Comparison of ENCODE assay signal across 10 mouse cellular contexts in genomic region chr4:58944206-58944553, GRCm38 (mm10). TPM values are rescaled to one million over a fixed set of nuclear protein-coding genes. Genes with fewer than 3 reads are reported as not detected.
DNase-seq lines count a peak whose midpoint lies in the region; ATAC-seq and TF ChIP-seq lines count a peak whose summit lies in the region.
"Had no signal": no experiment of that assay in that cellular context is flagged by ENCODE, and none has a peak within 500 bp of the region (broad histone marks: within the 10 kb centered on the region; RNA-seq: fewer than 3 reads in every experiment).

No protein-coding gene starts in this region.

- no peaks in the 10 kb centered on the region for H3K4me1 ChIP-seq in kidney, postnatal 0 days (replicated peaks; ENCODE audit: insufficient read depth, low read length)
- no peaks in the 10 kb centered on the region; the same call in 1 of the 2 replicates for H3K4me1 ChIP-seq in embryonic facial prominence, embryonic 11.5 days (ENCODE audit: control insufficient read depth, insufficient read depth, low read length)
- peaks cover 4% of the 10 kb centered on the region for H3K4me1 ChIP-seq in hindbrain, postnatal 0 days (ENCODE audit: insufficient read depth, low read length)
- peaks cover 9% of the 10 kb centered on the region; the same call in 1 of the 2 replicates for H3K4me1 ChIP-seq in midbrain, postnatal 0 days (ENCODE audit: insufficient read depth, low read length)

- H3K27ac ChIP-seq in kidney, postnatal 0 days: no peak overlapping the region
- H3K27ac ChIP-seq in embryonic facial prominence, embryonic 11.5 days (replicated peaks; ENCODE audit: low read depth, low read length): no peak overlapping the region
- H3K27ac ChIP-seq in hindbrain, postnatal 0 days: peak overlapping the region; percentile 85; the same call in 1 of the 2 replicates
- H3K27ac ChIP-seq in midbrain, postnatal 0 days (ENCODE audit: low read depth, low read length): peak overlapping the region; percentile 86

- TF ChIP-seq CTCF in kidney, postnatal 0 days (IDR thresholded peaks at IDR 0.05; ENCODE audit: low read depth): no peak
- TF ChIP-seq CTCF in hindbrain, postnatal 0 days (IDR thresholded peaks at IDR 0.05; ENCODE audit: low read depth): no peak
- TF ChIP-seq CTCF in midbrain, postnatal 0 days (IDR thresholded peaks at IDR 0.05): no peak

- WGBS in kidney, postnatal 0 days: 14% methylated on average over 6 of the region's 6 CpGs
- WGBS in embryonic facial prominence, embryonic 11.5 days: 21% methylated on average over 6 of the region's 6 CpGs
- 14% methylated on average over 6 of the region's 6 CpGs for WGBS in hindbrain, postnatal 0 days
- 16% methylated on average over 6 of the region's 6 CpGs for WGBS in midbrain, postnatal 0 days

- no peak for ATAC-seq in kidney, postnatal 0 days (replicated peaks; ENCODE audit: low FRiP score, low read depth)
- ATAC-seq in embryonic facial prominence, embryonic 11.5 days (replicated peaks; ENCODE audit: insufficient number of reproducible peaks, low FRiP score, low TSS enrichment, low read depth): peak; percentile 59; the same call in 1 of the 2 replicates
- peak; percentile 48 for ATAC-seq in hindbrain, postnatal 0 days
- peak; percentile 47; the same call in 1 of the 2 replicates for ATAC-seq in midbrain, postnatal 0 days (ENCODE audit: low FRiP score)

- no peaks in the 10 kb centered on the region for H3K27me3 ChIP-seq in kidney, postnatal 0 days (ENCODE audit: insufficient read depth, low read length)
- no peaks in the 10 kb centered on the region for H3K27me3 ChIP-seq in embryonic facial prominence, embryonic 11.5 days (ENCODE audit: control insufficient read depth, insufficient read depth, low read length)
- no peaks in the 10 kb centered on the region for H3K27me3 ChIP-seq in hindbrain, postnatal 0 days (ENCODE audit: insufficient read depth, low read length)
- H3K27me3 ChIP-seq in midbrain, postnatal 0 days (ENCODE audit: insufficient read depth, low read length): no peaks in the 10 kb centered on the region

- peak overlapping the region; percentile 94 for H3K4me2 ChIP-seq in kidney, postnatal 0 days (ENCODE audit: low read length)
- H3K4me2 ChIP-seq in embryonic facial prominence, embryonic 11.5 days (ENCODE audit: low read depth, low read length): peak overlapping the region; percentile 85
- peak overlapping the region; percentile 89 for H3K4me2 ChIP-seq in hindbrain, postnatal 0 days (ENCODE audit: low read depth, low read length)
- peak overlapping the region; percentile 74 for H3K4me2 ChIP-seq in midbrain, postnatal 0 days (ENCODE audit: low read depth, low read length, poor library complexity, severe bottlenecking)

- no peak for DNase-seq in kidney, postnatal 0 days (ENCODE audit: low spot score)
- no peak for DNase-seq in kidney, adult 18-20 months
- DNase-seq in embryonic facial prominence, embryonic 11.5 days (ENCODE audit: low spot score): no peak
- no peak for DNase-seq in hindbrain, postnatal 0 days (ENCODE audit: low spot score)
- DNase-seq in midbrain, postnatal 0 days (ENCODE audit: low spot score): no peak
- no peak for DNase-seq in adrenal gland, adult 2 months
- no peak for DNase-seq in ovary, postnatal 14 days (ENCODE audit: low spot score)
- no peak for DNase-seq in ovary, adult 18-20 months (ENCODE audit: low spot score)

- no peaks in the 10 kb centered on the region for H3K36me3 ChIP-seq in kidney, postnatal 0 days (ENCODE audit: insufficient read depth, low read length)
- no peaks in the 10 kb centered on the region for H3K36me3 ChIP-seq in embryonic facial prominence, embryonic 11.5 days (replicated peaks; ENCODE audit: control insufficient read depth, insufficient read depth, low read depth, low read length)
- H3K36me3 ChIP-seq in hindbrain, postnatal 0 days (ENCODE audit: insufficient read depth, low read length): no peaks in the 10 kb centered on the region
- H3K36me3 ChIP-seq in midbrain, postnatal 0 days (ENCODE audit: insufficient read depth, low read length): peaks cover 2% of the 10 kb centered on the region; the same call in 1 of the 2 replicates

- H3K4me3 ChIP-seq in kidney, postnatal 0 days (replicated peaks; ENCODE audit: low read depth, low read length): peak overlapping the region; percentile 74
- H3K4me3 ChIP-seq in embryonic facial prominence, embryonic 11.5 days (ENCODE audit: low read depth, low read length): peak overlapping the region; percentile 75
- peak overlapping the region; percentile 80 for H3K4me3 ChIP-seq in hindbrain, postnatal 0 days (ENCODE audit: low read length)
- H3K4me3 ChIP-seq in midbrain, postnatal 0 days (ENCODE audit: low read depth, low read length): peak overlapping the region; percentile 71

- H3K9me3 ChIP-seq in kidney, postnatal 0 days (replicated peaks; ENCODE audit: low read length): no peaks in the 10 kb centered on the region
- H3K9me3 ChIP-seq in embryonic facial prominence, embryonic 11.5 days (replicated peaks; ENCODE audit: control insufficient read depth, low read length): no peaks in the 10 kb centered on the region
- H3K9me3 ChIP-seq in hindbrain, postnatal 0 days (ENCODE audit: low read length): no peaks in the 10 kb centered on the region
- H3K9me3 ChIP-seq in midbrain, postnatal 0 days (ENCODE audit: low read length): no peaks in the 10 kb centered on the region

- no peak overlapping the region for H3K9ac ChIP-seq in kidney, postnatal 0 days (ENCODE audit: low read depth, low read length)
- peak overlapping the region; percentile 77 for H3K9ac ChIP-seq in embryonic facial prominence, embryonic 11.5 days (replicated peaks; ENCODE audit: low read length)
- H3K9ac ChIP-seq in hindbrain, postnatal 0 days (replicated peaks; ENCODE audit: low read length): peak overlapping the region; percentile 69
- H3K9ac ChIP-seq in midbrain, postnatal 0 days (replicated peaks; ENCODE audit: low read length, poor library complexity, severe bottlenecking): peak overlapping the region; percentile 67

RNA-seq across cellular contexts. Expression of gene Zkscan16, which starts 0.8 kb away (rescaled TPM):
- polyA plus RNA-seq in kidney, postnatal 0 days (2015; fragmentation: Nextera tagmentation; extraction: Ambion mirVana): 0.40 and 0.54 TPM in 2 replicates
- 0.97 and 1.4 TPM in 2 replicates for polyA plus RNA-seq in embryonic facial prominence, embryonic 11.5 days (2014; fragmentation: Nextera tagmentation; extraction: Ambion mirVana)
- 4.1 and 4.2 TPM in 2 replicates for total RNA-seq in hindbrain, postnatal 0 days (2014; rRNA removed)
- 1.8 and 2.3 TPM in 2 replicates for polyA plus RNA-seq in hindbrain, postnatal 0 days (2015; fragmentation: Nextera tagmentation; extraction: Ambion mirVana)
- 4.9 and 7.6 TPM in 2 replicates for total RNA-seq in midbrain, postnatal 0 days (2014; rRNA removed)
- polyA plus RNA-seq in midbrain, postnatal 0 days (2015; fragmentation: Nextera tagmentation; extraction: Ambion mirVana): 2.2 and 2.4 TPM in 2 replicates
- total RNA-seq in adrenal gland, adult 2 months (2021): 1 to 10 TPM; 3.1 to 3.5 TPM
- polyA plus RNA-seq in adrenal gland, adult 2 months (2012; rRNA removed): 0.17 TPM in 1 of 2 replicates, not detected in the other
- total RNA-seq: gastrocnemius, adult 18-20 months had no signal

RNA-seq across cellular contexts. Expression of gene Ecpas, which starts 31.6 kb away (rescaled TPM):
- polyA plus RNA-seq in kidney, postnatal 0 days (2015; fragmentation: Nextera tagmentation; extraction: Ambion mirVana): 25.5 and 26.5 TPM in 2 replicates
- polyA plus RNA-seq in embryonic facial prominence, embryonic 11.5 days (2014; fragmentation: Nextera tagmentation; extraction: Ambion mirVana): 40.5 and 47.2 TPM in 2 replicates
- 53.0 and 55.8 TPM in 2 replicates for total RNA-seq in hindbrain, postnatal 0 days (2014; rRNA removed)
- 33.5 and 36.6 TPM in 2 replicates for polyA plus RNA-seq in hindbrain, postnatal 0 days (2015; fragmentation: Nextera tagmentation; extraction: Ambion mirVana)
- total RNA-seq in midbrain, postnatal 0 days (2014; rRNA removed): 64.8 and 77.5 TPM in 2 replicates
- polyA plus RNA-seq in midbrain, postnatal 0 days (2015; fragmentation: Nextera tagmentation; extraction: Ambion mirVana): 28.4 and 36.8 TPM in 2 replicates
- 100 to 1,000 TPM; 132 to 194 TPM for total RNA-seq in adrenal gland, adult 2 months (2021)
- 55.6 and 63.9 TPM in 2 replicates for polyA plus RNA-seq in adrenal gland, adult 2 months (2012; rRNA removed)

RNA-seq across cellular contexts. Expression of gene Ptgr1, which starts 42.7 kb away (rescaled TPM):
- 18.9 and 20.6 TPM in 2 replicates for polyA plus RNA-seq in kidney, postnatal 0 days (2015; fragmentation: Nextera tagmentation; extraction: Ambion mirVana)
- polyA plus RNA-seq in embryonic facial prominence, embryonic 11.5 days (2014; fragmentation: Nextera tagmentation; extraction: Ambion mirVana): 22.8 and 24.0 TPM in 2 replicates
- total RNA-seq in hindbrain, postnatal 0 days (2014; rRNA removed): 1.3 and 3.1 TPM in 2 replicates
- polyA plus RNA-seq in hindbrain, postnatal 0 days (2015; fragmentation: Nextera tagmentation; extraction: Ambion mirVana): 5.6 and 6.0 TPM in 2 replicates
- 1.9 and 3.4 TPM in 2 replicates for total RNA-seq in midbrain, postnatal 0 days (2014; rRNA removed)
- 3.1 and 3.4 TPM in 2 replicates for polyA plus RNA-seq in midbrain, postnatal 0 days (2015; fragmentation: Nextera tagmentation; extraction: Ambion mirVana)
- total RNA-seq in adrenal gland, adult 2 months (2021): 10 to 100 TPM; 12.1 to 26.9 TPM
- 2.0 and 2.4 TPM in 2 replicates for polyA plus RNA-seq in adrenal gland, adult 2 months (2012; rRNA removed)

RNA-seq across cellular contexts. Expression of gene Dnajc25, which starts 50.7 kb away (rescaled TPM):
- polyA plus RNA-seq in kidney, postnatal 0 days (2015; fragmentation: Nextera tagmentation; extraction: Ambion mirVana): 14.0 and 14.1 TPM in 2 replicates
- polyA plus RNA-seq in embryonic facial prominence, embryonic 11.5 days (2014; fragmentation: Nextera tagmentation; extraction: Ambion mirVana): 6.1 and 6.3 TPM in 2 replicates
- total RNA-seq in hindbrain, postnatal 0 days (2014; rRNA removed): 2.7 and 5.2 TPM in 2 replicates
- 9.2 and 9.4 TPM in 2 replicates for polyA plus RNA-seq in hindbrain, postnatal 0 days (2015; fragmentation: Nextera tagmentation; extraction: Ambion mirVana)
- total RNA-seq in midbrain, postnatal 0 days (2014; rRNA removed): 5.4 and 6.7 TPM in 2 replicates
- polyA plus RNA-seq in midbrain, postnatal 0 days (2015; fragmentation: Nextera tagmentation; extraction: Ambion mirVana): 7.5 and 10.6 TPM in 2 replicates
- 10 to 100 TPM; 16.8 to 20.5 TPM for total RNA-seq in adrenal gland, adult 2 months (2021)
- 6.9 and 7.3 TPM in 2 replicates for polyA plus RNA-seq in adrenal gland, adult 2 months (2012; rRNA removed)

RNA-seq across cellular contexts. Expression of gene Gm20503, which starts 58.8 kb away (rescaled TPM):
- polyA plus RNA-seq in kidney, postnatal 0 days (2015; fragmentation: Nextera tagmentation; extraction: Ambion mirVana): 18.7 and 23.5 TPM in 2 replicates
- 4.7 and 7.4 TPM in 2 replicates for polyA plus RNA-seq in embryonic facial prominence, embryonic 11.5 days (2014; fragmentation: Nextera tagmentation; extraction: Ambion mirVana)
- not detected in 2 replicates for total RNA-seq in hindbrain, postnatal 0 days (2014; rRNA removed)
- polyA plus RNA-seq in hindbrain, postnatal 0 days (2015; fragmentation: Nextera tagmentation; extraction: Ambion mirVana): 11.7 and 18.2 TPM in 2 replicates
- not detected in 2 replicates for total RNA-seq in midbrain, postnatal 0 days (2014; rRNA removed)
- polyA plus RNA-seq in midbrain, postnatal 0 days (2015; fragmentation: Nextera tagmentation; extraction: Ambion mirVana): 8.2 and 14.1 TPM in 2 replicates
- total RNA-seq in adrenal gland, adult 2 months (2021): 1 to 10 TPM in 1 of 2 experiments, not detected in 1; 2.9 TPM
- not detected in 2 replicates for polyA plus RNA-seq in adrenal gland, adult 2 months (2012; rRNA removed)
- total RNA-seq: gastrocnemius, adult 18-20 months; neutrophil, adult 5-6 weeks had no signal

Comparison
In these comparisons a context has a peak if more than half of its experiments do, and no peak if none do; other contexts are left out.
1. H3K27ac ChIP-seq: peak in hindbrain, postnatal 0 days (single experiment) and midbrain, postnatal 0 days (single experiment); none in kidney, postnatal 0 days (single experiment) and embryonic facial prominence, embryonic 11.5 days (single experiment).
2. Peak in every context shown above with its lines, with median percentiles within 50 percentile points of each other: H3K4me2 ChIP-seq and H3K4me3 ChIP-seq.